Mouse (Mus musculus) forebrain, embryonic 14.5 days (tissue): Measurements from ENCODE around the gene Tbx4. TPM values are rescaled to one million over a fixed set of nuclear protein-coding genes. Genes with fewer than 3 reads are reported as not detected.

ENCODE experiments used
- ATAC-seq: fragments of 200-750 bp; cut with Nextera tagmentation; 2 replicates; pipeline ENCODE4 v1.8.0; 2017; ENCODE audit warnings: mild to moderate bottlenecking, moderate library complexity
- DNase-seq: peaks from one replicate; pipeline ENCODE4 v3.0.0-alpha.2; 2015; ENCODE audit warnings: low spot score
- H3K27ac ChIP-seq: fragments of 300-500 bp; sonication (generic); 2 replicates; pipeline ENCODE4 v1.5.1; 2014; ENCODE audit warnings: low read depth, mild to moderate bottlenecking, control low read depth, low read length, moderate library complexity
- H3K27me3 ChIP-seq: fragments of 300-500 bp; sonication (generic); replicated peaks from 2 replicates; pipeline ENCODE4 v1.6.1; 2014; ENCODE audit warnings: low read length, control low read depth, mixed read lengths; ENCODE audit not compliant: control insufficient read depth, insufficient read depth
- H3K36me3 ChIP-seq: fragments of 300-500 bp; sonication (generic); 2 replicates; pipeline ENCODE4 v1.6.1; 2014; ENCODE audit warnings: low read length, control low read depth; ENCODE audit not compliant: control insufficient read depth, insufficient read depth
- H3K4me1 ChIP-seq: fragments of 300-500 bp; sonication (generic); 2 replicates; pipeline ENCODE4 v1.6.1; 2014; ENCODE audit warnings: antibody characterized with exemption, low read length, control low read depth; ENCODE audit not compliant: control insufficient read depth, insufficient read depth
- H3K4me2 ChIP-seq: fragments of 300-500 bp; sonication (generic); 2 replicates; pipeline ENCODE4 v1.6.1; 2014; ENCODE audit warnings: mild to moderate bottlenecking, control low read depth, low read length
- H3K4me3 ChIP-seq: fragments of 300-500 bp; sonication (generic); 2 replicates; pipeline ENCODE4 v1.5.1; 2014; ENCODE audit warnings: low read depth, low read length, control low read depth
- H3K9ac ChIP-seq: fragments of 300-500 bp; sonication (generic); 2 replicates; pipeline ENCODE4 v1.6.1; 2014; ENCODE audit warnings: mild to moderate bottlenecking, low read length, control low read depth, moderate library complexity
- H3K9me3 ChIP-seq: fragments of 300-500 bp; sonication (generic); replicated peaks from 2 replicates; pipeline ENCODE4 v1.6.1; 2016; ENCODE audit warnings: low read length, control low read depth, mixed read lengths; ENCODE audit not compliant: control insufficient read depth
- WGBS: fragments of 180-500 bp; shearing (Covaris S2); extraction: QIAGEN DNeasy Blood & Tissue Kit; methylation state at CpG from one replicate; pipeline ENCODE4 v1.1.7; 2014; 5-methylcytosine and 5-hydroxymethylcytosine counted together
- polyA plus RNA-seq: library from polyadenylated mRNA; unstranded; fragments of >200 nt; fragmentation: Nextera tagmentation; extraction: Ambion mirVana; gene quantifications from 2 replicates; pipeline ENCODE4 v1.2.1, GENCODE M21; 2014

Tbx4 gene
- polyA plus RNA-seq, 1 experiment from 2014 or later, result 0.13 TPM

DNA sequence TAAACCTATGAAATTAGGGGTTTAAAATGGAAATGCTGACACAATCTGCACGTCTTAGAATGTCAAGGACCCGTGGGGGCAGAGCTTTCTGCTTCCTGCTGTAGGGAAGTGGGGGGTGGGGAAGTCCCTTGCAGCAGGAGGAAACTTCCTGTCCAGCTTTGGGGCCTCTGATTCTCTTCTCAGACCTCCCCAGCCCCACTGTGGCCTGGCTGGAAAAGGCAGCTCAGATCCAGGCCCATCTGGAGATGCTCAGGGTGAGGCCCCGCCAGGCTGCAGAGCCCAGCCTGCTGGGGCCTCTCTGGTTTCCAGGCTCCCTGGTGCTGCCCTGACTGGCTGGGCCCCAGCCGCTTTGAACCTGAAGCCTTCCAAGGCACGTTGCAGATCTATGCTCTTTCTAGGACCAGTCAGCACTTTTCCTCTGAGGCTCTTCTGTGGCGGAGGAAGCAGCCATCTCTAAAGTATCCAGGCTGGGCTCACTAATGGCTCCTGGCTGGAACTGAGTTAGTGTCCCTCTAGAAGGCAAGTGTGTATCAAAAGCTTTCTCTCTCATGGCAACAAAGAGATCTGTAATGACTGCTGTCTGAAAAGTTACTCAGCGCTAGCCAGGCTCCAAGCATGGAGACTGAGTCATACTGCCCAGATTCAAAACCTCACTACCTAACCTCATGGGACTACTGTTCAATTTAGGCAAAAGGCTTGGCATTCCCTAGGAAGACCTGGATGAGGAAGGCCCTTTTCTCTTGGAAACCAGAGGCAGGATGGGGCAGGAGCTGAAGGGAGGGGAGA, 55.8 kb downstream of the Tbx4 start:
- no peaks in the 10 kb centered on the region for H3K9me3 ChIP-seq
- WGBS, result 51% methylated on average over 7 of the region's 7 CpGs
- DNase-seq, result no peak
- H3K36me3 ChIP-seq, result no peaks in the 10 kb centered on the region
- no peak overlapping the region for H3K27ac ChIP-seq
- no peaks in the 10 kb centered on the region for H3K27me3 ChIP-seq
- H3K9ac ChIP-seq, result no peak overlapping the region
- no peak overlapping the region for H3K4me2 ChIP-seq
- H3K4me3 ChIP-seq, result no peak overlapping the region
- H3K4me1 ChIP-seq, result no peaks in the 10 kb centered on the region
- no peak for ATAC-seq

DNA sequence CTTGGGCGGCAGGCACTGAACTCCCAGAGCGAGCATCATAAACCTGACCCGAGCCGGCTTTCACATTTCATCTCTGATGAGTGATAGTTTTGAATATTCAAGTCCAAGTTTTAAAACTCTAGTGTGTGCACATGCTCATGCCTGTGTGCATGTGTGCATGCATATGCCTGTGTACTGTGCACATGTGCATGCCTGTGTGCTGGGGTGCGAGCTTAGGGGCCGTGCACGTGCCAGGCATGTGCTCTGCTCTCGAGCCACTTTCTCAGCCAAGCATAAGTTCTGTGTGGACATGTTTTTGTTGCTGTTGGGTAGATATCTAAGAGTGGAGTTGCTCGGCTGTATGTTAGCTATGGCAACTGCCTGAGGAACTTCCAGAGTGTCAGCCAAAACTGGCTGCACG, 62.5 kb downstream of the Tbx4 start:
- WGBS, result 89% methylated on average over 10 of the region's 10 CpGs
- no peak overlapping the region for H3K27ac ChIP-seq
- H3K9me3 ChIP-seq, result no peaks in the 10 kb centered on the region
- H3K36me3 ChIP-seq, result no peaks in the 10 kb centered on the region
- no peak overlapping the region for H3K4me3 ChIP-seq
- ATAC-seq, result no peak
- H3K27me3 ChIP-seq, result no peaks in the 10 kb centered on the region
- no peaks in the 10 kb centered on the region for H3K4me1 ChIP-seq
- no peak overlapping the region for H3K4me2 ChIP-seq
- no peak overlapping the region for H3K9ac ChIP-seq
- no peak for DNase-seq

DNA sequence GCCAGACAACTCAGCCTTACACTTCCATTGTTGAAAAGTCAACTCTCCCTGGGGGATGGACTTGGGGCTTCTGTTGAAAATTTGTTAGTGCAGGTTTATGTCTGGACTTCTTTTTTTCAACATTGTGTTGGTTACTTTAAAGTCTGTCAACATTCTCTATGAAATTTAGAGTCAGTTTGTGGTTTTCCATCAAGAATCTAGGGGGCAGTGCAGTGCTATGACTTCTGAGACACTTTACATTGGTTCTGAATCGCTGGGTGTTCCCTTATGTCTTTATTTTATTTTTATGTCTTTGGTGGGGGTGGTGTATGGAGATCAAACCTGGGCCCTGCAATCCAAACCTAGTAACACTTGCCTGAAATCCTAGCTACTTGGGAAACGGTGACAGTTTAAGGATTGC, 63.5 kb downstream of the Tbx4 start:
- DNase-seq, result no peak
- no peak for ATAC-seq
- H3K9ac ChIP-seq, result no peak overlapping the region
- 83% methylated on average over 2 of the region's 2 CpGs for WGBS
- H3K9me3 ChIP-seq, result no peaks in the 10 kb centered on the region
- no peak overlapping the region for H3K4me2 ChIP-seq
- no peaks in the 10 kb centered on the region for H3K27me3 ChIP-seq
- H3K4me3 ChIP-seq, result no peak overlapping the region
- no peak overlapping the region for H3K27ac ChIP-seq
- H3K4me1 ChIP-seq, result no peaks in the 10 kb centered on the region
- H3K36me3 ChIP-seq, result no peaks in the 10 kb centered on the region

DNA sequence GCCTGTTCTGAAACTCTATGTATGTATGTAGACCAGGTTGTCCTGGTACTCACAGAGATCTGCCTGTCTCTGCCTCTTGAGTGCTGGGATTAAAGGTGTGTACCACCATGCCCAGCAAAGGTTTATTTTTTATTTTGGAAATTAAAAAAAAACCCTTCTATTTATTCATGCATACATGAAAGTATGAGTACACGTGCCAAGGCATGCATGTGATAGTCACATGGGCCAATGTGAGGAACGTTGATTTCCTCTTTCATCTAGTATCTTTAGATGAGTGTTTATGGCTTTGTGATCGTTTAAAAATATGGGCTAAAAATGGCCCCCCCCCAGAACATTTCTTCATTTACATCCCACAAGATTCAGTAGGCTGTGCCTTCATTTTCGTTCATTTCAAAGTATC, 66.3 kb downstream of the Tbx4 start:
- Histone ChIP-seq H3K4me1 (no peaks in the 10 kb centered on the region), H3K4me2 (no peak overlapping the region), H3K9ac (no peak overlapping the region), H3K4me3 (no peak overlapping the region), H3K27ac (no peak overlapping the region), H3K36me3 (no peaks in the 10 kb centered on the region), H3K9me3 (no peaks in the 10 kb centered on the region), H3K27me3 (no peaks in the 10 kb centered on the region)
- ATAC-seq (no peak), DNase-seq (no peak)
- 91% methylated on average over 4 of the region's 4 CpGs for WGBS

DNA sequence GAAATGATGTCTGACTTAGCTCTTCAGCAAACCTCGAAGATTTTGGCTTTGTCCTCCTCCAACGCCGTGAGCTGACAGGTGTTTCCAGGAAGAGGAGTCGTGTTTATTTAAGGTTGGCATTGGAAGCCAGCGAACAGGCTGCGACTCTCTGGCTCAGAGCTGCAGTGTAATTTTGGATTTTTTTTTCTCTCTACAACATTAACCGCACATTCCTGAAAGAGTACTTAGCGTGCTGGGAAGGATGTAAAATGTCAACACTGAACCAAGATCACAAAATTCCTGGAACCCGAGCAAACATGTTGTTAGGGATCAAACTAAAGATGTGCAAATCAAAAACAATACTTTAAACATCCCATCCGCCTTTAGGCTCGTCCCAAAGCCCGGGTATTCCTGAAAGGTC, 69.4 kb downstream of the Tbx4 start:
- Histone ChIP-seq H3K27me3 (no peaks in the 10 kb centered on the region), H3K4me1 (no peaks in the 10 kb centered on the region), H3K27ac (no peak overlapping the region), H3K9ac (no peak overlapping the region), H3K9me3 (no peaks in the 10 kb centered on the region), H3K36me3 (no peaks in the 10 kb centered on the region), H3K4me3 (no peak overlapping the region), H3K4me2 (no peak overlapping the region)
- no peak for ATAC-seq
- DNase-seq, result no peak
- WGBS, result 84% methylated on average over 12 of the region's 12 CpGs

DNA sequence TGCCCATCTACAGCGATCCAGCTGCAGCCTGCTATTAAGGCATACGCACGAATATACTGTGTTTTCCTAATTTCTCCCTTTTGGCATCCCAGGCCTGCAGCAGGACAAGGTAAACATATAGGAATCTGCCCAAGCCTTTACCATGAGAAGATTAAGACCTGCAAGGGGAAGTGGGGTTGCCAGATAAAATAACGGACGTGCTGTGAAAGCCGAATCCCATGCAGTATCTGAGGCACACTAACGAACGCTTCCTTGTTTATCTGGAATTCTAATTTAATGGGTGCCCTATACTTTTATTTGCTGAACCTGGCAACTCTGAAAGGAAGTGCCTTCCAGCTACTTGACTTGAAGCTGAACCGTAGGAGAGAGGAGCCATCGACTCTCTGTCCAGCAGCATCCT, 70.2 kb downstream of the Tbx4 start:
- Histone ChIP-seq H3K27me3 (no peaks in the 10 kb centered on the region), H3K27ac (no peak overlapping the region), H3K36me3 (no peaks in the 10 kb centered on the region), H3K4me1 (no peaks in the 10 kb centered on the region), H3K4me3 (no peak overlapping the region), H3K4me2 (no peak overlapping the region), H3K9me3 (no peaks in the 10 kb centered on the region), H3K9ac (no peak overlapping the region)
- ATAC-seq, result no peak
- 65% methylated on average over 10 of the region's 10 CpGs for WGBS
- no peak for DNase-seq

DNA sequence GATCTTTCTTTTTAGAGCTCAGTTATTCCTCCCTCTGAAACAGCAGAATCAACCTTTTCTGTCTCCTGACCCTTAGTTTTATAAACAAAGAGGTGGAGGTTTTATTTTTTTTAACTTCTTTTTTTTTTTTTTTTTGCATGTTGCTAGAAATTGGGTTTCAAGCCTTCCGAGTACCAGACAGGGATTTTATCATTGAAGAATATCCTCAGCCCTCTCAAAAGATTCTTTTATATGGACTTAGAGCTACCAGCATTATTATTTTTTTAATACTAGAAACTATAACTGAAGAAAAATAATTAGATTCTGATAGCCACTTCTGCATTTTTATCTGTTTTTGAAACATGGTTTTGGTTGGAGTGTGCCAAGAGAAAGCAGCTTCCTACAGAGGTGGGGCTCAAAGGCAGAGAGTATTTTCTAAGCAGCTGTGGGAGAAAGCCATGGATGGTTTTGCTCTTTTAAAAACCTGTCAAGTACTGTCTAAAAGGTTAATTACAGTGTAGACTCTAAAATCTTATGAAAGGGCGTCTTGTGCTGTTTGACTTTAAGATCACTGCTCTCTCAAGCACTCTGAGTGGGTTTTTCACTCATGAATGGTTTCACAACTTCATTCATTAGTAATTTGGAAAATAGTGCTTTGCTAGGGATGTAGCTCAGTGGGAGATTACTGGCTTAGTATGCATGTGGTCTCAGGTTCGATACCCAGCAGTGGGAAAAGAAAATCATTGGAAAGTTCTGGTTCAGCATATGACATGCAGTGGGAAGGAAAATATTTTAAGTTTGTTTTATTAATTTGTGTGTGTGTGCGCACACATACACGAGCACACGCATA, 70.9 kb downstream of the Tbx4 start:
- Histone ChIP-seq H3K36me3 (no peaks in the 10 kb centered on the region), H3K27me3 (no peaks in the 10 kb centered on the region), H3K9ac (no peak overlapping the region), H3K4me1 (no peaks in the 10 kb centered on the region), H3K4me2 (no peak overlapping the region), H3K9me3 (no peaks in the 10 kb centered on the region), H3K27ac (no peak overlapping the region), H3K4me3 (no peak overlapping the region)
- 74% methylated on average over 6 of the region's 6 CpGs for WGBS
- DNase-seq (no peak), ATAC-seq (no peak)

DNA sequence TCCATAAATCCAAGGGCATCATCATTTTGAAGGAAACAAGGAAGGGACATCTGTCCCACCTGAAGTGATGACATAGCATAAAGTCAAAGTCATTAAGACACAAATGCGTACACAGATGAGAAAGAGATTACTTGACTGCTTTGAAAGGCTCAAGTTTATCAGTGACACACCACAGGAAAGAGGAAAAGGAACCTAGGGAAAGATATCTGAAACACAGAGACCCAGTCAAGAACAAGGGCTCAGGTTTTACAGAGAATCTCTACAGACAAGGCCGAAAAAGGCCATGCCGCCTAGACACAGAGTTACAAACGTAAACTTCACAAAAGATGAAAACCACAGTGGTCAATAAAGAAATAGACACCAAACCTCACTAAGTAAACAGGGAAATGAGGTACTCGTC, 73.6 kb downstream of the Tbx4 start:
- Histone ChIP-seq H3K9ac (no peak overlapping the region), H3K27ac (no peak overlapping the region), H3K27me3 (no peaks in the 10 kb centered on the region), H3K4me3 (no peak overlapping the region), H3K36me3 (no peaks in the 10 kb centered on the region), H3K4me2 (no peak overlapping the region), H3K9me3 (no peaks in the 10 kb centered on the region), H3K4me1 (no peaks in the 10 kb centered on the region)
- DNase-seq (no peak), ATAC-seq (no peak)
- 85% methylated on average over 5 of the region's 5 CpGs for WGBS

DNA sequence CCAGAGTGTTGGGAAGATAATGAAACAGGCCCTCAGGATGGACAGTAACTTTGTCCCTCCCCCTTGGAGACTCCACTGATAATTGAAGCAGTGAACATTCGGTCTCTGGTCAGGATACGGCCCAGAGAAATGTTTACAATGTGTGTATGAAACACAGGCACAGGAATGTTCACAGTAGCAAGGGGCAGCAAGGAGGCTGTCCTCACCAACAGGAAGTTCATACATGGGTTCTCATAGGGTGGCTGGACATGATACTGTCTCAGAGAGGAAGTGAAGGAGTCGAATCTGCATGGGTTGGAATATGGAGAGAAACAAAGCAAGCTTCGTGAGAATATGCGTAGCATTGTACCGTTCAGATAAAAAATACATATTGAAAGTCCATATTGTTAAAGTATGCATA, 74.1 kb downstream of the Tbx4 start:
- no peaks in the 10 kb centered on the region for H3K27me3 ChIP-seq
- H3K4me2 ChIP-seq, result no peak overlapping the region
- ATAC-seq (no peak), DNase-seq (no peak)
- H3K9me3 ChIP-seq, result no peaks in the 10 kb centered on the region
- no peaks in the 10 kb centered on the region for H3K36me3 ChIP-seq
- H3K9ac ChIP-seq, result no peak overlapping the region
- no peak overlapping the region for H3K4me3 ChIP-seq
- H3K27ac ChIP-seq, result no peak overlapping the region
- H3K4me1 ChIP-seq, result no peaks in the 10 kb centered on the region
- WGBS, result 88% methylated on average over 6 of the region's 6 CpGs
